Mouse (Mus musculus): ENCODE data around the gene Etfrf1.

DNA sequence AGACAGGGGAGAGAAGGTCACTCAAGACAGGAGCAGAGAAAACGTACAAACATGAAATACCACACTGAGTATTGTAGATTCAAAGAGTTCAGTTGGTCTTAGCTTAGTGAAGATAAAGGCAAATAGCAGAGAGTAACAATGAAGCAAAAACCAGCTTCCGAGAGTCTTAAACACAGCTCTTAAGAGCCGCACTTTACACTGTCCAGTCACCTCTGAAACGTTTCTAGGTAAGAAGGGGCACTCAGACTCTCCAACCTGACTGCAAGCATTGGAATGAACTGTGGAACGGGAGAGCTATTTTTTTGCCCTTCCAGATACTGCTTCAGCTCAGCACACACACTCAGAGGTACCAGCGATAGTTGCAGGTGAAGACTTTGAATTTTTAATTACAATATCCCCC lies 29.4 kb downstream of the Etfrf1 start:
- no peak for TF ChIP-seq POLR2A (IDR thresholded peaks at IDR 0.05; ENCODE audit: low read depth, low read length)
- TF ChIP-seq EP300 (IDR thresholded peaks at IDR 0.05; ENCODE audit: low read length): no peak
- TF ChIP-seq TCF12 (IDR thresholded peaks at IDR 0.05; ENCODE audit: low read depth, low read length): no peak
- no peak for TF ChIP-seq SIN3A (IDR thresholded peaks at IDR 0.05; ENCODE audit: low read length)
- TF ChIP-seq ZMIZ1 (IDR thresholded peaks at IDR 0.05; ENCODE audit: low read depth, low read length): no peak
